In the genomic region with DNA sequence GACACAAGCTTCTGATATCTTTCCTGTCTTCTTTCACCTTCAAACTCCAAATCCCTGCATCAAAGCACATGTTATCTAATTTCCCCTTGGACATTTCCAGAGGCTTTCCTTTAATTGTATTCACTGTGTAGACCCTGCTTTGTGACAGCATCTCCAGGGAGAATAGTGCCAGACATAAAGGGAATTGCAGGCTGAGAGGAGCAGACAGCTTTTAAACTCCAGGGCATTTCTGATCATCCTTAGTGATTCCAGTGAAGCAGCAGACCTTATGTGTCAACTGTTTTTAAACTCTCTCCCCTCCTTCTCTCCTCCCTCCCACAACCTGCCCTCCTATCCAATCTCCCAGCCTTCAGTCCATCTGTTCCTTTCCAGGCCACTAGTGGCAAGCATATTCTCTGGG, we compare ENCODE assay signal across 29 mouse cellular contexts.
DNase-seq lines count a peak whose midpoint lies in the region; ATAC-seq and TF ChIP-seq lines count a peak whose summit lies in the region.
"Had no signal": no experiment of that assay in that cellular context is flagged by ENCODE, and none has a peak within 500 bp of the region (broad histone marks: within the 10 kb centered on the region; RNA-seq: fewer than 3 reads in every experiment).

No protein-coding gene starts in this region.

- no peak overlapping the region for H3K9ac ChIP-seq in forebrain, embryonic 13.5 days
- no peak overlapping the region for H3K9ac ChIP-seq in forebrain, embryonic 11.5 days (ENCODE audit: low read length)
- H3K9ac ChIP-seq in hindbrain, embryonic 16.5 days (ENCODE audit: low read depth, low read length) = no peak overlapping the region
- no peak overlapping the region for H3K9ac ChIP-seq in hindbrain, postnatal 0 days (replicated peaks; ENCODE audit: low read length)
- H3K9ac ChIP-seq in midbrain, embryonic 15.5 days = no peak overlapping the region
- H3K9ac ChIP-seq: embryonic facial prominence, embryonic 13.5 days; forebrain, embryonic 15.5 days; limb, embryonic 13.5 days; liver, embryonic 12.5 days; liver, postnatal 0 days had no signal

- H3K27me3 ChIP-seq in forebrain, embryonic 13.5 days = no peaks in the 10 kb centered on the region
- H3K27me3 ChIP-seq in forebrain, embryonic 11.5 days (ENCODE audit: control insufficient read depth, insufficient read depth, low read length) = no peaks in the 10 kb centered on the region
- H3K27me3 ChIP-seq in hindbrain, embryonic 16.5 days (replicated peaks; ENCODE audit: control insufficient read depth, insufficient read depth, low read length) = no peaks in the 10 kb centered on the region
- H3K27me3 ChIP-seq in hindbrain, postnatal 0 days (ENCODE audit: insufficient read depth, low read length) = no peaks in the 10 kb centered on the region
- H3K27me3 ChIP-seq in midbrain, embryonic 15.5 days (replicated peaks) = no peaks in the 10 kb centered on the region
- H3K27me3 ChIP-seq: embryonic facial prominence, embryonic 13.5 days; forebrain, embryonic 15.5 days; limb, embryonic 13.5 days; liver, embryonic 12.5 days had no signal

- no peak overlapping the region for H3K4me2 ChIP-seq in forebrain, embryonic 13.5 days
- no peak overlapping the region for H3K4me2 ChIP-seq in forebrain, embryonic 11.5 days (ENCODE audit: low read depth, low read length, severe bottlenecking)
- H3K4me2 ChIP-seq in hindbrain, embryonic 16.5 days (ENCODE audit: low read length) = no peak overlapping the region
- no peak overlapping the region for H3K4me2 ChIP-seq in hindbrain, postnatal 0 days (ENCODE audit: low read depth, low read length)
- no peak overlapping the region for H3K4me2 ChIP-seq in midbrain, embryonic 15.5 days
- H3K4me2 ChIP-seq: embryonic facial prominence, embryonic 13.5 days; forebrain, embryonic 15.5 days; heart, embryonic 11.5 days; limb, embryonic 13.5 days; liver, embryonic 12.5 days had no signal

- no peaks in the 10 kb centered on the region for H3K36me3 ChIP-seq in forebrain, embryonic 13.5 days (ENCODE audit: poor library complexity, severe bottlenecking)
- no peaks in the 10 kb centered on the region for H3K36me3 ChIP-seq in forebrain, embryonic 11.5 days (ENCODE audit: control insufficient read depth, insufficient read depth, low read length)
- no peaks in the 10 kb centered on the region for H3K36me3 ChIP-seq in hindbrain, embryonic 16.5 days (ENCODE audit: control insufficient read depth, insufficient read depth, low read length)
- no peaks in the 10 kb centered on the region for H3K36me3 ChIP-seq in hindbrain, postnatal 0 days (ENCODE audit: insufficient read depth, low read length)
- no peaks in the 10 kb centered on the region for H3K36me3 ChIP-seq in midbrain, embryonic 15.5 days (replicated peaks)
- H3K36me3 ChIP-seq: embryonic facial prominence, embryonic 13.5 days; forebrain, embryonic 15.5 days; limb, embryonic 13.5 days; liver, embryonic 12.5 days had no signal

- peak; percentile 33; the same call in 1 of the 2 replicates for ATAC-seq in forebrain, embryonic 13.5 days
- no peak for ATAC-seq in forebrain, embryonic 11.5 days (replicated peaks; ENCODE audit: low FRiP score)
- peak; percentile 37; the same call in 1 of the 2 replicates for ATAC-seq in hindbrain, embryonic 16.5 days
- ATAC-seq in hindbrain, postnatal 0 days = no peak
- peak; percentile 67 for ATAC-seq in midbrain, embryonic 15.5 days (replicated peaks)
- ATAC-seq: forebrain, embryonic 15.5 days; intestine, postnatal 0 days; liver, embryonic 12.5 days; liver, postnatal 0 days; Patski had no signal

- peaks cover 12% of the 10 kb centered on the region; the same call in 1 of the 2 replicates for H3K9me3 ChIP-seq in forebrain, embryonic 13.5 days (replicated peaks)
- H3K9me3 ChIP-seq in forebrain, embryonic 11.5 days (ENCODE audit: control insufficient read depth, low read length) = no peaks in the 10 kb centered on the region
- H3K9me3 ChIP-seq in hindbrain, embryonic 16.5 days (ENCODE audit: control insufficient read depth, low read length) = peaks cover 2% of the 10 kb centered on the region; the same call in 1 of the 2 replicates
- no peaks in the 10 kb centered on the region for H3K9me3 ChIP-seq in hindbrain, postnatal 0 days (ENCODE audit: low read length)
- no peaks in the 10 kb centered on the region for H3K9me3 ChIP-seq in midbrain, embryonic 15.5 days
- H3K9me3 ChIP-seq: embryonic facial prominence, embryonic 13.5 days; forebrain, embryonic 15.5 days; liver, embryonic 12.5 days had no signal

- H3K4me1 ChIP-seq in forebrain, embryonic 13.5 days = no peaks in the 10 kb centered on the region
- H3K4me1 ChIP-seq in forebrain, embryonic 11.5 days (replicated peaks; ENCODE audit: control insufficient read depth, insufficient read depth, low read length) = no peaks in the 10 kb centered on the region
- no peaks in the 10 kb centered on the region for H3K4me1 ChIP-seq in hindbrain, embryonic 16.5 days (ENCODE audit: control insufficient read depth, insufficient read depth, low read depth, low read length)
- H3K4me1 ChIP-seq in hindbrain, postnatal 0 days (ENCODE audit: insufficient read depth, low read length) = no peaks in the 10 kb centered on the region
- 0 out of 2 replicates have a peak, but pooled peaks cover 2% of the 10 kb centered on the region for H3K4me1 ChIP-seq in midbrain, embryonic 15.5 days
- H3K4me1 ChIP-seq: embryonic facial prominence, embryonic 13.5 days; forebrain, embryonic 15.5 days; limb, embryonic 13.5 days; liver, embryonic 12.5 days had no signal

- no peak overlapping the region for H3K27ac ChIP-seq in forebrain, embryonic 13.5 days
- no peak overlapping the region for H3K27ac ChIP-seq in forebrain, embryonic 11.5 days (ENCODE audit: low read depth, low read length)
- no peak overlapping the region for H3K27ac ChIP-seq in hindbrain, embryonic 16.5 days (ENCODE audit: low read depth, low read length)
- no peak overlapping the region for H3K27ac ChIP-seq in hindbrain, postnatal 0 days
- H3K27ac ChIP-seq in midbrain, embryonic 15.5 days = no peak overlapping the region
- H3K27ac ChIP-seq: embryonic facial prominence, embryonic 13.5 days; forebrain, embryonic 15.5 days; gastrocnemius, adult 2 months; left cerebral cortex, adult 2 months; limb, embryonic 13.5 days; liver, embryonic 12.5 days had no signal

- TF ChIP-seq POLR2A in brain, embryonic 14.5 days (IDR thresholded peaks at IDR 0.05; ENCODE audit: borderline replicate concordance, extremely low read depth, insufficient read depth, insufficient read length, poor library complexity, severe bottlenecking) = no peak

- H3K4me3 ChIP-seq in forebrain, embryonic 13.5 days = no peak overlapping the region
- H3K4me3 ChIP-seq in forebrain, embryonic 11.5 days (ENCODE audit: low read depth, low read length) = no peak overlapping the region
- H3K4me3 ChIP-seq in hindbrain, embryonic 16.5 days (ENCODE audit: low read length) = no peak overlapping the region
- H3K4me3 ChIP-seq in hindbrain, postnatal 0 days (ENCODE audit: low read length) = no peak overlapping the region
- no peak overlapping the region for H3K4me3 ChIP-seq in midbrain, embryonic 15.5 days
- H3K4me3 ChIP-seq: embryonic facial prominence, embryonic 13.5 days; forebrain, embryonic 15.5 days; gastrocnemius, adult 2 months; left cerebral cortex, adult 2 months; limb, embryonic 13.5 days; liver, embryonic 12.5 days had no signal

- TF ChIP-seq CTCF in hindbrain, postnatal 0 days (IDR thresholded peaks at IDR 0.05; ENCODE audit: low read depth) = no peak
- TF ChIP-seq CTCF in brain, embryonic 14.5 days (IDR thresholded peaks at IDR 0.05; ENCODE audit: borderline replicate concordance, extremely low read depth, insufficient read depth, insufficient read length) = no peak

- DNase-seq in forebrain, embryonic 11.5 days (ENCODE audit: low spot score) = no peak
- DNase-seq in hindbrain, postnatal 0 days (ENCODE audit: low spot score) = no peak
- peak; percentile 58 for DNase-seq in brain, embryonic 14.5 days (ENCODE audit: low read depth)
- no peak for DNase-seq in c-Kit-positive CD71-positive TER-119-positive erythroid progenitor cells, embryonic 14.5 days (ENCODE audit: low spot score)
- DNase-seq in ovary, postnatal 14 days (ENCODE audit: low spot score) = no peak
- DNase-seq: adrenal gland, postnatal 10 days; cerebellum, adult 8-10 months; gastrocnemius, adult 2 months; gastrocnemius, postnatal 36 days; heart, adult 18-20 months; heart, postnatal 4 days; kidney, adult 9 months; kidney, postnatal 14 days; liver, postnatal 0 days; lung, postnatal 36 days; right cerebral cortex, adult 18-20 months; spleen, adult 18-20 months; thymus, postnatal 25 days had no signal

Comparison
In these comparisons a context has a peak if more than half of its experiments do, and no peak if none do; other contexts are left out.
1. ATAC-seq: peak in forebrain, embryonic 13.5 days (single experiment), hindbrain, embryonic 16.5 days (single experiment) and midbrain, embryonic 15.5 days (single experiment); none in forebrain, embryonic 11.5 days (single experiment) and hindbrain, postnatal 0 days (single experiment).